Mouse (Mus musculus) WW6 (cell line): ENCODE measurements around the gene Rasgef1a.

Experiments
- DNase-seq: peaks from one replicate; pipeline ENCODE4 v3.0.0-alpha.2; 2013; ENCODE audit warnings: low read depth, low spot score

The Rasgef1a gene

GRCm38 (mm10) chr6:118127827-118128487, 116.7 kb downstream of the Rasgef1a start:
- no peak for DNase-seq

DNA sequence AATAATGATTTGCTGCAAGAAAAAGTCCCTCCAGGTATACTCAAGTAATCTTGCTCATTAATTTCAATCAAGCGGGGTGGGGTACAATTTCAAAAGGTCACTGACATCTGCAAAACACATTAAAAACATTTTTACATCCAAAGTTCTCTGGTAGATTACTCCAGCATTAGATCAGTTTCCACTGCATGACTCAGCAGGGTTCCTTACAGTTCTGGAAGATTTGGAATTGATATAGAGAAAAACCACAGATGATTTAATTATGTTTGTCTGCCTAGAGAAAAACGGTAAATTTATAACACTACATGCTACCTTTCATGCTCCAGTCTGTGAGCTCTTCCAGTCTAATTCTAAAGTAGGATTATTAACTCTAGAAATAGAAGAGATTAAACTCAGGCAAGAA, 118.8 kb downstream of the Rasgef1a start:
- DNase-seq: no peak

DNA sequence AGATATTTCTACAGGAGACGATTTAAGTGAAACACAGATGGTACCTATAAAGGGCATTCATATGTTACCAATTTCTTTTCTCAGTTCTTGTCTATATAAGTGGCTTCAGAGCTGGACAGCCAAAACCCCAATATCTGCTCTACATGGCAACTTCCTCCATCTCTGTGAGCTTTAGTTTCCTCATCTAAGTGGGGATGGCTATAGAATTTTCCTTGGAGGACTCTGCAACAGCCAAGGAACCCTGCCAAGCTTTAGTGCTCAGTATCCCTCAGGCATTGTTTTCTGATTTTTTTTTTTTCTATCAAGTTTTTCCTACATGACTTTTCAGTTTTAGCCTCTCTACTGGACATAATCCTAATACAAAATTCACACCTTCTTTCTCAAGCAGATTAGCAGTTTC, 123.2 kb downstream of the Rasgef1a start:
- DNase-seq: no peak

GRCm38 (mm10) chr6:118137148-118137547, 125.9 kb downstream of the Rasgef1a start:
- no peak for DNase-seq

GRCm38 (mm10) chr6:118138731-118139709, 127.8 kb downstream of the Rasgef1a start, which contains the start of gene Csgalnact2:
TSS of gene Csgalnact2 (minus strand) at chr6:118139140.
- peak; percentile 87 for DNase-seq

GRCm38 (mm10) chr6:118140961-118141360, 129.7 kb downstream of the Rasgef1a start:
- DNase-seq: no peak
